Mouse (Mus musculus) heart, embryonic 13.5 days (tissue): ENCODE measurements around the gene Hoxa5. TPM values are rescaled to one million over a fixed set of nuclear protein-coding genes. Genes with fewer than 3 reads are reported as not detected.

Experiments
- ATAC-seq: fragments of 200-750 bp; cut with Nextera tagmentation; 2 replicates; pipeline ENCODE4 v1.8.0; 2017; ENCODE audit warnings: moderate TSS enrichment; ENCODE audit not compliant: insufficient number of reproducible peaks, low FRiP score, low TSS enrichment; ENCODE audit errors: extremely low read depth
- H3K27ac ChIP-seq: fragments of 300-500 bp; sonication (generic); replicated peaks from 2 replicates; pipeline ENCODE4 v1.5.1; 2015; ENCODE audit warnings: moderate library complexity, mild to moderate bottlenecking, inconsistent platforms
- H3K27me3 ChIP-seq: fragments of 300-500 bp; sonication (generic); replicated peaks from 2 replicates; pipeline ENCODE4 v1.6.1; 2015; ENCODE audit warnings: mild to moderate bottlenecking, inconsistent platforms
- H3K36me3 ChIP-seq: fragments of 300-500 bp; sonication (generic); 2 replicates; pipeline ENCODE4 v1.6.1; 2015; ENCODE audit warnings: mild to moderate bottlenecking, inconsistent platforms
- H3K4me1 ChIP-seq: fragments of 300-500 bp; sonication (generic); 2 replicates; pipeline ENCODE4 v1.6.1; 2015; ENCODE audit warnings: inconsistent platforms
- H3K4me2 ChIP-seq: fragments of 300-500 bp; sonication (generic); 2 replicates; pipeline ENCODE4 v1.6.1; 2015; ENCODE audit warnings: inconsistent platforms, mild to moderate bottlenecking, moderate library complexity
- H3K4me3 ChIP-seq: fragments of 300-500 bp; sonication (generic); 2 replicates; pipeline ENCODE4 v1.5.1; 2015; ENCODE audit warnings: moderate library complexity, mild to moderate bottlenecking, inconsistent platforms
- H3K9ac ChIP-seq: fragments of 300-500 bp; sonication (generic); 2 replicates; pipeline ENCODE4 v1.6.1; 2015; ENCODE audit warnings: inconsistent platforms, mild to moderate bottlenecking, moderate library complexity
- H3K9me3 ChIP-seq: fragments of 300-500 bp; sonication (generic); 2 replicates; pipeline ENCODE4 v1.6.1; 2016; ENCODE audit warnings: inconsistent platforms
- WGBS: fragments of 180-500 bp; shearing (Covaris S2); methylation state at CpG from one replicate; pipeline ENCODE4 v1.1.7; 2015; ENCODE audit warnings: mixed read lengths; 5-methylcytosine and 5-hydroxymethylcytosine counted together
- polyA plus RNA-seq: library from polyadenylated mRNA; unstranded; fragments of >200 nt; fragmentation: Nextera tagmentation; extraction: Ambion mirVana; gene quantifications from 2 replicates; pipeline ENCODE4 v1.2.1, GENCODE M21; 2015

Hoxa5 gene
- polyA plus RNA-seq, 1 experiment from 2014 or later, result 5.9 TPM

DNA sequence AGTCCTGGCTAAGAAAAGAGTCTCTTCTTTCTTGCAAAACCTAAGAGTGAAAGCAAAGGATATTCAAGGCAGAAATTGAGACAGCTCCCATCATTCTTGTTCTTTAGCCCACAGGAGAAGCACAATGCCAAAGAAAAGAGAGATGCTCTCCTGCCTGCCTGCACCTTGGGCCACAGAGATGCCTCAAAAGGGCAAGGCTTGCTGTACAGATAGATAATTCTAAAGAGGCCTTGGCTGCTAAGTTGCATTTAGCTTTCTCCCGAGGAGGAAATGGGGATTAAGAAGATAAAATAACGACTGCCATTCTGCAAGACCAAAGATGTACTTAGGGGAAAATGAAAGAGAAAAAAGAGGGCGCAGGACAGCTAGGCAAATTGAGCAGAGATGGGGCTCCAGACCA lies 42.5 kb upstream of the Hoxa5 start:
- Histone ChIP-seq H3K4me2 (no peak overlapping the region), H3K4me3 (no peak overlapping the region), H3K27ac (no peak overlapping the region), H3K36me3 (no peaks in the 10 kb centered on the region), H3K27me3 (peaks cover 99% of the 10 kb centered on the region), H3K9ac (no peak overlapping the region), H3K9me3 (no peaks in the 10 kb centered on the region), H3K4me1 (peaks cover 6% of the 10 kb centered on the region; the same call in 1 of the 2 replicates)
- no peak for ATAC-seq
- WGBS, result 6% methylated on average over 3 of the region's 3 CpGs

DNA sequence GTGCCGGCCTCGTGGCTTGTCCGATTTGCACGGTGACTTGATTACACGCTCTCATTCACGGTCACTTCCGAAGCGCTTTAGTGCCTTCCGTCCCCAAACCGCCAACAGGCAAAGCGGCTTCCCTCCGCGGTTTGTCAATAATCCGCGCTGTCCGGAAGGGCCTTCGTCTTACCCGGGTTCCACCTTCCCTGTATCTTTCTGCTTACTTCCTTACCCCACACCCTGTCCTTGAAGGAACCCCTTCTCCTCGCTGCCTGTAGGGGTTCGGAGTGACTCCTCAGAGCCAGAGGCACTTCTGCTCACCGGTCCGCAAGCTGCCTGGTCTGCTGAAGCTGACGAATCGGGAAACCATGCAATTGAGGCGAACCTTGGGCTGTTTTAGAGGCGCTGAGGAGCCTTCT lies 42.0 kb upstream of the Hoxa5 start:
- peaks cover 99% of the 10 kb centered on the region for H3K27me3 ChIP-seq
- H3K9ac ChIP-seq, result no peak overlapping the region
- no peaks in the 10 kb centered on the region for H3K36me3 ChIP-seq
- peaks cover 6% of the 10 kb centered on the region; the same call in 1 of the 2 replicates for H3K4me1 ChIP-seq
- no peak overlapping the region for H3K4me2 ChIP-seq
- ATAC-seq, result no peak
- no peak overlapping the region for H3K27ac ChIP-seq
- peak overlapping the region; percentile 2; the same call in 1 of the 2 replicates for H3K4me3 ChIP-seq
- under 1% methylated on average over 26 of the region's 26 CpGs for WGBS
- H3K9me3 ChIP-seq, result no peaks in the 10 kb centered on the region

DNA sequence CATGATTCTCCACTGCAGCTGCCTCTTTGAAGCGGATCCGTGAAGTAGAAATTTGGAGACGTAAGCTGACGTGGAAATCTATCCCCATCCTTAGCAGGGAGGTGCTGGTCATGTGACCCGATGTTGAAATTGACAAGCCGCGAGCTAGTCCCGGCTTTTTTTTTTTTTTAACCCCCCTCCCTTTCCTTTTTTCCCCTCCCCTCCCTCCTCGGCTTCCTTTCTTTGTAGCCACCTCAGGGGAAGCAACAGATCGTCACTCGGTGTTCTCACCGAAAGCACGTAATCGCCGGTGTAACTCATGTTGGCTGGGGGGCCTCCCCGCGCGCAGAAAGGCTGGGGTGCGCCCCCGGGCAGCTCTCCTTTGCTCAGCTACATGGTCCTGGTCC lies 41.4 kb upstream of the Hoxa5 start, which contains the start of gene Hoxa11:
Gene Hoxa11, minus strand, starts transcription at position 54 of the 386 bp plus-strand sequence.
- ATAC-seq, result no peak
- Histone ChIP-seq H3K36me3 (no peaks in the 10 kb centered on the region), H3K27ac (no peak within 1 kb of the TSS), H3K4me1 (peaks cover 6% of the 10 kb centered on the region; the same call in 1 of the 2 replicates), H3K4me3 (peak within 1 kb of the TSS; percentile 32), H3K27me3 (peaks cover 99% of the 10 kb centered on the region), H3K9me3 (no peaks in the 10 kb centered on the region), H3K4me2 (peak within 1 kb of the TSS; percentile 37), H3K9ac (no peak within 1 kb of the TSS)
- WGBS, result 2% methylated on average over 20 of the region's 20 CpGs

DNA sequence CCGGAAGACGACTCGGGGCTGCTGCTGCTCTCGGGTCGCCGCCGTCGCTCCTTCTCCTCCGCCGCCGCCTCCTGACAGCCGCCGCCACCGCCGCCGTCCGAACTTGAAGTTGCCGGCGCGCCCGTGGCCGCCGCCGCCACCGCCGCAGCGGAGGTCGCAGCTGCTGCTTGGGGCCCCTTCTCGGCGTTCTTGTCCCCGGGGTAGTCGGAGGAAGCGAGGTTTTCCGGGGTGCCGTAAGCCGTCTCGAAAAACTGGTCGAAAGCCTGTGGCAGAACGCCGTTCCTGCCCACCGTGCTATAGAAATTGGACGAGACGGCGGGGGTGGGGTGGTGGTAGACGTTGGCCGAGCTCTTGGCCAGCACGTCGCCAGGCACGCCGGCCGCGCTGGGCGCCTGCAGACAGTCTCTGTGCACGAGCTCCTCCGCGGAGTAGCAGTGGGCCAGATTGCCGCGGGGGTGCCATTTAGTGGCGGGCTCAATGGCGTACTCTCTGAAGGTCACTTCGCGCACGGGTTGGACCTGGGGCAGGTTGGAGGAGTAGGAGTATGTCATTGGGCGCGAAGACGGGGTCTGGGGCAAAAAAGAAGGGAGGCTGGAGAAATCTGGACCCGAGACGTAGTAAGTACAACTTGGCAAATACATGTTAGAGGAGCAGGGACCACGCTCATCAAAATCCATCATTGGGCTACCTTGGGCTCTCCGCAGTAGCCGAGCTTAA lies 40.8 kb upstream of the Hoxa5 start:
- Histone ChIP-seq H3K27ac (no peak overlapping the region), H3K9ac (no peak overlapping the region), H3K27me3 (peaks cover 100% of the 10 kb centered on the region), H3K4me2 (peak overlapping the region; percentile 37), H3K4me3 (peak overlapping the region; percentile 32), H3K36me3 (no peaks in the 10 kb centered on the region), H3K4me1 (peaks cover 11% of the 10 kb centered on the region; the same call in 1 of the 2 replicates), H3K9me3 (no peaks in the 10 kb centered on the region)
- under 1% methylated on average over 71 of the region's 71 CpGs for WGBS
- ATAC-seq, result no peak

DNA sequence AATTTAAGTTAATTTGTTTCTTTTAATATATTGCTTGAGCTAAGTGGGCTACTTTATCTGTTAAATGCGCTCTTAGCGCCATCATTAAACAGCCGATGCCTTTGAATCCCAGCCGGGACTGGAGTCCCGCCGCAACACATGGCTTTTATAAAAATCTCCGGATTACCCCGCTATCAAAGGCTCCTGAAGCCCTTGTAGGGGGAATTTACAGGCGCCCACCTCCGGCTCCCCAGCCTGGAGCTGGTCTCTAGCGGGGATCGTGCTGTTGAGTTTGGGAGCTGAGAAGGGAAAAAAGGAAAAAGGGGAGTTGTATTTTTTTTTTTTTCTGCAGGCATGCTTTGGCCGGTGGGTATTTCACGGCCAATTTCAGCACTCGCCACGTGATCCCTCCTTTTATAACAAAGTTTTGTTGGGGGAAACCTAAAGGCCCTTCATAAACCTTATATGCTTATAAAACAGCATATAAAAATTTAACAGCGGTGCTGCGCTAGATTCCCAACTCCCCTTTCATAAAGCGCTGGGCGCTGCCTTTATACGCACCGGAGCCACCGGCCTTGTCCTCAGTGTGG lies 40.2 kb upstream of the Hoxa5 start:
- peak overlapping the region; percentile 32 for H3K4me3 ChIP-seq
- no peak for ATAC-seq
- no peaks in the 10 kb centered on the region for H3K36me3 ChIP-seq
- H3K27ac ChIP-seq, result no peak overlapping the region
- peaks cover 100% of the 10 kb centered on the region for H3K27me3 ChIP-seq
- no peak overlapping the region for H3K9ac ChIP-seq
- H3K4me2 ChIP-seq, result peak overlapping the region; percentile 37; the same call in 1 of the 2 replicates
- H3K9me3 ChIP-seq, result no peaks in the 10 kb centered on the region
- H3K4me1 ChIP-seq, result peaks cover 13% of the 10 kb centered on the region; the same call in 1 of the 2 replicates
- WGBS, result 2% methylated on average over 23 of the region's 23 CpGs

DNA sequence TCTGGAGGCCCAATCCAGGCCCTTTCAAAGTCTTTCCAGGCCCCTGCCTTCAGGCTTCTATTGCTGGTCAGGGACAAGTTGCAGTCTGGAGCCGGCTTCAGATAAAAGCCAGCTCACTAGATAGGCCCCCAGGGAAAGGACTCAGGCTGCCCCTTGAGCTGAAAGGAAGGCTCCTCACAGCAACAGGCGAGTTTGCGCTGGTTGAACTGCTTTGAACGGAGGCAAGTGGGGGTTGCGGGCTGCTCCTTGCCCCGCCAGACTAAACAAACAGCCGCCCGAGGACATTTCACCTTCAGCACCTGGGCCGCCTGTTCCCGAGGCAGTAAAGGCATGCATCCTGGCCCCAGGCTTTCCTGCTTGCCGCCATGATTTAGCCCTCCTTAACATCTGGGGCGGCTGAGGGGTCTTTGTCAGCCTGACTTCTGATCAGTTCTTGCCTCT lies 39.3 kb upstream of the Hoxa5 start:
- WGBS, result 2% methylated on average over 12 of the region's 12 CpGs
- no peaks in the 10 kb centered on the region for H3K36me3 ChIP-seq
- no peak for ATAC-seq
- peaks cover 99% of the 10 kb centered on the region for H3K27me3 ChIP-seq
- H3K27ac ChIP-seq, result no peak overlapping the region
- no peaks in the 10 kb centered on the region for H3K9me3 ChIP-seq
- H3K4me2 ChIP-seq, result no peak overlapping the region
- H3K4me1 ChIP-seq, result peaks cover 13% of the 10 kb centered on the region; the same call in 1 of the 2 replicates
- H3K9ac ChIP-seq, result no peak overlapping the region
- no peak overlapping the region; the same call in 1 of the 2 replicates for H3K4me3 ChIP-seq

DNA sequence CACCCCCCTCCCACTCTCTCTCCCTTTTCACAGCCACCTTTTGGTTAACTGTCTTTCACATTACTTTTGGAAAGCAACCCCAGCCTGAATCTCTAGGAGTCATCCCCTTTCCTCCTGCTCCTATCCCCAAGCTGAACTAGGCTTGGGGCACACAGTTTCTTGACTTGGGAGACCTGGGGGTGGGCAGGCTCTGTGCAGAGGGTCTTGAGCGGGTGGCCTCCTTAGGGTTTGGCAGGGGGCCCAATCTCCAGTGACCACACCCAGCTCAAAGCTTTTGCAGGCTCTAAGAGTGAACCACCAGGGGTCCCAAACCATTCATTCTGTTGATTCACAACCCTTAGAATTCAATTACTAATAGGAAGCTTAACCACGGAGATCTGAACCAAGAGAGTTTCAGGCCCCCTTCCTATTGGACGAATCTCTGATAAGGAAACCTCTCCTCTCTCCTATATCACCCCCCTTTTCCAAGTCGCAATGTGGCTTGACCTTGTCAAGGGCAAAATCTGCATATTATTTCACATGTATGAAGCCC lies 38.5 kb upstream of the Hoxa5 start:
- H3K9ac ChIP-seq, result no peak overlapping the region
- H3K9me3 ChIP-seq, result no peaks in the 10 kb centered on the region
- H3K4me1 ChIP-seq, result peaks cover 13% of the 10 kb centered on the region; the same call in 1 of the 2 replicates
- H3K4me2 ChIP-seq, result no peak overlapping the region
- no peak for ATAC-seq
- H3K27ac ChIP-seq, result no peak overlapping the region
- WGBS, result 4% methylated on average over 4 of the region's 4 CpGs
- peaks cover 99% of the 10 kb centered on the region for H3K27me3 ChIP-seq
- H3K36me3 ChIP-seq, result no peaks in the 10 kb centered on the region
- H3K4me3 ChIP-seq, result no peak overlapping the region

- H3K27me3 ChIP-seq, result peaks cover 99% of the 10 kb centered on the region
- peaks cover 13% of the 10 kb centered on the region; the same call in 1 of the 2 replicates for H3K4me1 ChIP-seq
- no peak overlapping the region for H3K4me2 ChIP-seq
- WGBS, result 3% methylated on average over 9 of the region's 9 CpGs
- no peak overlapping the region for H3K4me3 ChIP-seq
- no peaks in the 10 kb centered on the region for H3K9me3 ChIP-seq
- H3K36me3 ChIP-seq, result no peaks in the 10 kb centered on the region
- H3K9ac ChIP-seq, result no peak overlapping the region
- no peak for ATAC-seq
- no peak overlapping the region for H3K27ac ChIP-seq
Observed at GRCm38 (mm10) chr6:52241001-52241621, 36.7 kb upstream of the Hoxa5 start.

- 2% methylated on average over 35 of the region's 35 CpGs for WGBS
- Histone ChIP-seq H3K27ac (no peak within 1 kb of the TSS), H3K27me3 (peaks cover 99% of the 10 kb centered on the region), H3K9ac (no peak within 1 kb of the TSS), H3K36me3 (no peaks in the 10 kb centered on the region), H3K9me3 (no peaks in the 10 kb centered on the region), H3K4me3 (peak within 1 kb of the TSS; percentile 36), H3K4me2 (peak within 1 kb of the TSS; percentile 57), H3K4me1 (peaks cover 13% of the 10 kb centered on the region; the same call in 1 of the 2 replicates)
- no peak for ATAC-seq
Observed at GRCm38 (mm10) chr6:52240389-52241000, 36.1 kb upstream of the Hoxa5 start, which contains the start of gene Hoxa10. Gene Hoxa10 (minus strand): TSS chr6:52240854.

DNA sequence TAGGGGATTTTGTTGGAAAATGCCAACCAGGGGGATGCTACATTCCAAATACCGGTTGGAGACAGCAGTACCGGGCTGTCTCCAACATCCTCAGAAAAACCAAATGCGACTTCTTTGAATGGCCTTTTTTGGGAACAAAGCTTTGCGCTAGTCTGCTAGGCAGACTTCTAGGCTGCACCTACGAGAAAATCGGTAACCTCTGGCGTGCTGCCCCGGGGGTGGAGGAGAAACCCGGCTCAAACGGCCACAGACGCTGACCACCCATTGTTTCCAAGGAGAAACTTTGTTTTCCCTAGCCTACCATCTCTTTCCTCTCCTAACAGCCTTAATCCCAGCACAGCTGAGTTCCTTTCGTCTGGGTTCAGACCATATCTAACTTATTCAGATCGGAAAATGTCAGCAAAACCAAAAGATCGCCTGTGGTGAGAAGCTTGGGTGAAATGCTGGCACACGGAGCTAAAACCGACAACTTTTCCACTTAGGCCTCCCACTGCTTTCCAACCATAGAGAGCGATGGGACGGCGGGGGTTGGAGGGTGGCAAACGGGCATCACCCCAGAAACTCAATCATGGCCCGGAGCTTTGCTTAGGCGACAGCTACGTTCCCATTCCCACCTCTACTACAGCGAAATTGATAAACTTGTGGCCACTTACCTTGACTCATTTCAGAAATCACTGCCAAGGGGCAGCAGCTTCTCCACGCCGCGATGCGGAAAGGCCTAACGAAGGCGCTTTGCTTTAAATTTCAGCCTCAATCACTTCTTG lies 35.4 kb upstream of the Hoxa5 start:
- Histone ChIP-seq H3K36me3 (no peaks in the 10 kb centered on the region), H3K9ac (no peak overlapping the region), H3K27ac (no peak overlapping the region), H3K27me3 (peaks cover 99% of the 10 kb centered on the region), H3K4me3 (peak overlapping the region; percentile 36), H3K4me1 (peaks cover 8% of the 10 kb centered on the region; the same call in 1 of the 2 replicates), H3K4me2 (peak overlapping the region; percentile 57), H3K9me3 (no peaks in the 10 kb centered on the region)
- 2% methylated on average over 30 of the region's 30 CpGs for WGBS
- ATAC-seq, result no peak
